Mouse (Mus musculus): ENCODE results near the gene Spata2l. TPM values are rescaled to one million over a fixed set of nuclear protein-coding genes. Genes with fewer than 3 reads are reported as not detected.
"Not testable (repeated sequence)": the region's sequence is repeated elsewhere in the genome, so short reads cannot be mapped to it uniquely, and the experiment has no call there.

Spata2l gene
- 5.0 TPM in 2 replicates for polyA plus RNA-seq (2015; fragmentation: Nextera tagmentation; extraction: Ambion mirVana)

DNA sequence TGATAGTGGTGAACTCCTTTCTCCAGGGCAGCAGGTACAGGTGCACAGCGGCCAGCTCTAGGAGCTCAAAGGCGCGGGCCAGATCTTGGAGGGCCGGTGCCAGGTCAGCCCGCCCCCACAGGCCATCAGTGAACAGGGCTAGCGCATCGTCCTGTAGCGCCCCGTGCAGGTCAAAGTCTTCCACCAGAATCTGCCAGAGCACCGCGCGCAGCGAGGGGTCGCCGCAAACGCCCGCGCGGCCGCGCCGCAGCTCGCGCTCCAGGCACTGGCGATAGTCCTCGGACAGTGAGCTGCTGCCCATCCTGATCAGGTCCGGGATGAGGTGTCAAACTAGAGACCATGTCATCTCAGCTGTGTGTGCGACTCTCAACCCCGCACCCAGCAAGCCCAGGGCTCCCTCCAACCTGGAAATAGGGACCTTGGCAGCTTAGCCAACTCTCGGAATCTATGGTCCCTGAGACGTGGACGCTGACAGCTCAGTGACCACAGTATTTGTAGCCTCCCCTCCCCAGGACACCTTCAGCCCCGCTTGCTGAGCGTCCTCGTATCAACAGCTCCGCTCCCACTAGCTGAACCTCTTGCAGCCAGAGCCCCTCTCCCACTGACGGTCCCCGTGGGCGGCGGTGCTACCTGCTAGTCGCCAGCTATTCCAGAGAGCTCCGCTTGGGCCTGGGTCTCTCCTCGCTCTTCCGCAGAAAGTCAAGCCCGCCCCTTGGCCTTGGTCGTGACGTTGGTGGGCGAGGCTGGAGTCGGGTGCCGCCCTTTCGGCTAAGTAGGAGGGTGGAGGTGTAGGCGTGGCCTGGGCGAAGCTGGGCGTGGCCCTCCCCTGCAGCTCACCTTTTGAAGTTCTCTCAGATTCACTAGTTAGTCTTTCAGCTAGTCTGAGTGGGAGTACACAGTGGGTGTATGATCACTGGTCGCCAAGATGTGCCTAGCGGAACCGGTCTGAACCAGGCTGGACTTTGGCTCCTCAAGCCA lies at the start of gene Spata2l:
Gene Spata2l, minus strand, starts transcription at position 714 of the 978 bp plus-strand sequence.
- 1% methylated on average over 57 of the region's 57 CpGs for WGBS
- Histone ChIP-seq H3K27me3 (replicated peaks; ENCODE audit: control insufficient read depth, insufficient read depth, low read length) (0 out of 2 replicates have a peak, but pooled peaks cover 4% of the 10 kb centered on the region), H3K4me2 (replicated peaks; ENCODE audit: low read depth) (peak within 1 kb of the TSS; percentile 98), H3K9ac (ENCODE audit: low read depth, low read length) (peak within 1 kb of the TSS; percentile 55), H3K9me3 (ENCODE audit: control insufficient read depth) (no peaks in the 10 kb centered on the region), H3K4me1 (replicated peaks; ENCODE audit: control insufficient read depth, insufficient read depth, low read length) (0 out of 2 replicates have a peak, but pooled peaks cover 8% of the 10 kb centered on the region), H3K36me3 (ENCODE audit: control insufficient read depth, insufficient read depth) (0 out of 2 replicates have a peak, but pooled peaks cover 4% of the 10 kb centered on the region), H3K27ac (ENCODE audit: low read depth, low read length) (peak within 1 kb of the TSS; percentile 41), H3K4me3 (ENCODE audit: low read depth, low read length) (peak within 1 kb of the TSS; percentile 82)
- ATAC-seq, result peak; percentile 83
- peak; percentile 70 for TF ChIP-seq CTCF (IDR thresholded peaks at IDR 0.05; ENCODE audit: low read depth)

DNA sequence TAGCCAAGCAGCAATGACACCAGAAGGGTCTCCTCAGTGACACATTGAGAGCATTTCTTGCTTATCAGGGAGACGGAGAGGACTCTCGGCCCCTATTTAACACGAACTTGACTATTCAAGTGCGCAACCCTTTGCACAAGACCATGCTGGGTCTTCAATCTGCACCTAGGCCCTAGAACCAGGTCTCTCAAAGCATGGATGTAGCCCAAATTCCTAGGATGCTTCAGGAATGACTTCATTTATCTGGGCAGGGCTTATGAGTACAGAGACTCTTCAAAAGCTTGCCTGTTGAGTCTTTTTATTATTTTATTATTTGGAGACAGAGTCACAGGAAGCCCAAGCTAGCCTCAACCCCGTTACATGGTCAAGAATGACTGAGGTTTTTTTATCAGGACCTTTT lies 48.5 kb upstream of the Spata2l start:
- ATAC-seq, result no peak
- Histone ChIP-seq H3K4me1 (replicated peaks; ENCODE audit: control insufficient read depth, insufficient read depth, low read length) (no peaks in the 10 kb centered on the region), H3K27ac (ENCODE audit: low read depth, low read length) (no peak overlapping the region), H3K4me2 (replicated peaks; ENCODE audit: low read depth) (no peak overlapping the region), H3K27me3 (replicated peaks; ENCODE audit: control insufficient read depth, insufficient read depth, low read length) (no peaks in the 10 kb centered on the region), H3K9ac (ENCODE audit: low read depth, low read length) (no peak overlapping the region), H3K4me3 (ENCODE audit: low read depth, low read length) (no peak overlapping the region), H3K9me3 (ENCODE audit: control insufficient read depth) (no peaks in the 10 kb centered on the region), H3K36me3 (ENCODE audit: control insufficient read depth, insufficient read depth) (peaks cover 7% of the 10 kb centered on the region; the same call in 1 of the 2 replicates)
- TF ChIP-seq CTCF (IDR thresholded peaks at IDR 0.05; ENCODE audit: low read depth), result no peak
- 85% methylated on average over 5 of the region's 5 CpGs for WGBS

DNA sequence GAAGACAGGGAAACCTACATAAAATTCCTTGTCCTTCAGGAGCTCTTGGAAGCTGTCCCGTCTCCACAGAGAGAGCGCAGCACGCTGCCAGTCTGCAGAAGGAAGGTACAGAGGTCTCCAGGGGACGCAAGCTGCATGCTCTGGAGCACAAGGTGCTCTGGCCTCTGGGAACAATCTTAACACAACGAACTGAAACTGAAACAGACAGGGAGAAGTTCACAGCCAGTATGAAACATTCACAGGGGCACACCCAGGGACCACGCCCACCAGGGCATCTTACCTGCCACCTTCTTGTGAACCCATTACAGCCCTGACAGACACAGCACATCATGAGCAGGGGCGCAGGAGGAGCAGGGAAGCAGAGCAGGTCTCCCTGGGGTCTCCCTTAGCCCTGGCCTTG lies 48.0 kb upstream of the Spata2l start:
- 68% methylated on average over 7 of the region's 7 CpGs for WGBS
- peaks cover 7% of the 10 kb centered on the region; the same call in 1 of the 2 replicates for H3K36me3 ChIP-seq (ENCODE audit: control insufficient read depth, insufficient read depth)

GRCm38 (mm10) chr8:123282994-123283393 lies 47.0 kb upstream of the Spata2l start:
- WGBS, result 92% methylated on average over 4 of the region's 6 CpGs
- H3K36me3 ChIP-seq (ENCODE audit: control insufficient read depth, insufficient read depth); ATAC-seq; H3K27ac ChIP-seq (ENCODE audit: low read depth, low read length); H3K9me3 ChIP-seq (ENCODE audit: control insufficient read depth); H3K27me3 ChIP-seq (replicated peaks; ENCODE audit: control insufficient read depth, insufficient read depth, low read length); H3K4me1 ChIP-seq (replicated peaks; ENCODE audit: control insufficient read depth, insufficient read depth, low read length); H3K4me3 ChIP-seq (ENCODE audit: low read depth, low read length); H3K9ac ChIP-seq (ENCODE audit: low read depth, low read length); H3K4me2 ChIP-seq (replicated peaks; ENCODE audit: low read depth): not testable (repeated sequence)

More for the DNA sequence above, 48.0 kb upstream of the Spata2l start:
- Histone ChIP-seq H3K4me3 (ENCODE audit: low read depth, low read length) (no peak overlapping the region), H3K9ac (ENCODE audit: low read depth, low read length) (no peak overlapping the region), H3K4me2 (replicated peaks; ENCODE audit: low read depth) (no peak overlapping the region), H3K27ac (ENCODE audit: low read depth, low read length) (no peak overlapping the region), H3K27me3 (replicated peaks; ENCODE audit: control insufficient read depth, insufficient read depth, low read length) (no peaks in the 10 kb centered on the region), H3K9me3 (ENCODE audit: control insufficient read depth) (no peaks in the 10 kb centered on the region), H3K4me1 (replicated peaks; ENCODE audit: control insufficient read depth, insufficient read depth, low read length) (no peaks in the 10 kb centered on the region)
- ATAC-seq, result peak; percentile 33; the same call in 1 of the 2 replicates
- TF ChIP-seq CTCF (IDR thresholded peaks at IDR 0.05; ENCODE audit: low read depth), result no peak

- no peak overlapping the region for H3K4me2 ChIP-seq (replicated peaks; ENCODE audit: low read depth)
- no peaks in the 10 kb centered on the region for H3K9me3 ChIP-seq (ENCODE audit: control insufficient read depth)
- ATAC-seq, result no peak
- H3K4me1 ChIP-seq (replicated peaks; ENCODE audit: control insufficient read depth, insufficient read depth, low read length), result no peaks in the 10 kb centered on the region
- H3K9ac ChIP-seq (ENCODE audit: low read depth, low read length), result no peak overlapping the region
- no peak overlapping the region for H3K27ac ChIP-seq (ENCODE audit: low read depth, low read length)
- no peak for TF ChIP-seq CTCF (IDR thresholded peaks at IDR 0.05; ENCODE audit: low read depth)
- 89% methylated on average over 13 of the region's 13 CpGs for WGBS
- peaks cover 4% of the 10 kb centered on the region; the same call in 1 of the 2 replicates for H3K36me3 ChIP-seq (ENCODE audit: control insufficient read depth, insufficient read depth)
- H3K4me3 ChIP-seq (ENCODE audit: low read depth, low read length), result no peak overlapping the region
- H3K27me3 ChIP-seq (replicated peaks; ENCODE audit: control insufficient read depth, insufficient read depth, low read length), result no peaks in the 10 kb centered on the region
Measured at GRCm38 (mm10) chr8:123280302-123281094, 44.5 kb upstream of the Spata2l start.

GRCm38 (mm10) chr8:123279828-123280227 lies 43.8 kb upstream of the Spata2l start:
- 93% methylated on average over 4 of the region's 4 CpGs for WGBS
- H3K9ac ChIP-seq (ENCODE audit: low read depth, low read length), result no peak overlapping the region
- no peak overlapping the region for H3K27ac ChIP-seq (ENCODE audit: low read depth, low read length)
- no peak for ATAC-seq
- peaks cover 4% of the 10 kb centered on the region; the same call in 1 of the 2 replicates for H3K36me3 ChIP-seq (ENCODE audit: control insufficient read depth, insufficient read depth)
- no peak for TF ChIP-seq CTCF (IDR thresholded peaks at IDR 0.05; ENCODE audit: low read depth)
- H3K4me3 ChIP-seq (ENCODE audit: low read depth, low read length), result no peak overlapping the region
- no peaks in the 10 kb centered on the region for H3K4me1 ChIP-seq (replicated peaks; ENCODE audit: control insufficient read depth, insufficient read depth, low read length)
- no peaks in the 10 kb centered on the region for H3K9me3 ChIP-seq (ENCODE audit: control insufficient read depth)
- H3K4me2 ChIP-seq (replicated peaks; ENCODE audit: low read depth), result no peak overlapping the region
- H3K27me3 ChIP-seq (replicated peaks; ENCODE audit: control insufficient read depth, insufficient read depth, low read length), result no peaks in the 10 kb centered on the region

Measured in intestine, postnatal 0 days (tissue).